Comparison of ENCODE assay signal across 16 mouse cellular contexts in the genomic region with DNA sequence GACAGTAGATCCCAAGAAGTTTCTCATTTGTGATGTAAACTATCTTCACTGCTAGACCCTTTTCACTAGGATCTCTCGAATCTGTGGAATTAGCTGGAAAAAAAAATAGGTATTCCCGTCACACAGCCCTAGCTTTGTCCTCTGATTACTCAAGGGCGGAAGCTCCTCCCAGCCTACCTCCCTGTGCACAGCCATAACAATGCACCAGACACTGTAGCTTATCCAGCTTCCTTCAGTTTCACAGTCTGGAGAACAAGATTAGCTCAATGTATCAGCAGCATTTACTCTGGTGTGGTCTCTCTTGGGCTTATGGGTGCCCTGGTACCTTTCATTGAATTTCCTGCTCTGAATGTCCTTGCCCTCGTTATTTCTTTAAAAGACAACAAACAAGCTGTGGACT.
"Had no signal": no experiment of that assay in that cellular context is flagged by ENCODE, and none has a peak within 500 bp of the region (broad histone marks: within the 10 kb centered on the region; RNA-seq: fewer than 3 reads in every experiment).

No protein-coding gene starts in this region.

- DNase-seq: kidney, adult 11 months; kidney, postnatal 25 days; layer of hippocampus, adult 9-11 months; liver; liver, embryonic 13.5 days; liver, postnatal 0 days; lung, postnatal 14 days; right cerebral cortex, adult 18-20 months; right cerebral cortex, postnatal 25 days; thymus, postnatal 36 days had no signal

- H3K4me1 ChIP-seq: liver, embryonic 13.5 days; lung, embryonic 15.5 days; megakaryocyte, embryonic 14.5 days had no signal

- H3K4me3 ChIP-seq: limb, embryonic 12.5 days; liver, embryonic 13.5 days; lung, embryonic 15.5 days; megakaryocyte, embryonic 14.5 days; midbrain, embryonic 15.5 days; neural tube, embryonic 15.5 days had no signal

- H3K9me3 ChIP-seq: limb, embryonic 12.5 days; liver, embryonic 13.5 days; lung, embryonic 15.5 days; midbrain, embryonic 15.5 days; neural tube, embryonic 15.5 days had no signal

- H3K27me3 ChIP-seq: limb, embryonic 12.5 days; liver, embryonic 13.5 days; lung, embryonic 15.5 days; megakaryocyte, embryonic 14.5 days; midbrain, embryonic 15.5 days had no signal

- ATAC-seq: liver, postnatal 0 days; midbrain, embryonic 15.5 days had no signal

- H3K9ac ChIP-seq: limb, embryonic 12.5 days; liver, embryonic 13.5 days; liver, postnatal 0 days; lung, embryonic 15.5 days; midbrain, embryonic 15.5 days; neural tube, embryonic 15.5 days had no signal

- H3K4me2 ChIP-seq: limb, embryonic 12.5 days; liver, embryonic 13.5 days; lung, embryonic 15.5 days; midbrain, embryonic 15.5 days; neural tube, embryonic 15.5 days had no signal

- H3K36me3 ChIP-seq: limb, embryonic 12.5 days; liver, embryonic 13.5 days; lung, embryonic 15.5 days; midbrain, embryonic 15.5 days; neural tube, embryonic 15.5 days had no signal

- H3K27ac ChIP-seq: limb, embryonic 12.5 days; liver, embryonic 13.5 days; lung, embryonic 15.5 days; macrophage; midbrain, embryonic 15.5 days; neural tube, embryonic 15.5 days had no signal
